Mouse (Mus musculus): ENCODE results near the gene Tm6sf2.

Tm6sf2 gene

DNA sequence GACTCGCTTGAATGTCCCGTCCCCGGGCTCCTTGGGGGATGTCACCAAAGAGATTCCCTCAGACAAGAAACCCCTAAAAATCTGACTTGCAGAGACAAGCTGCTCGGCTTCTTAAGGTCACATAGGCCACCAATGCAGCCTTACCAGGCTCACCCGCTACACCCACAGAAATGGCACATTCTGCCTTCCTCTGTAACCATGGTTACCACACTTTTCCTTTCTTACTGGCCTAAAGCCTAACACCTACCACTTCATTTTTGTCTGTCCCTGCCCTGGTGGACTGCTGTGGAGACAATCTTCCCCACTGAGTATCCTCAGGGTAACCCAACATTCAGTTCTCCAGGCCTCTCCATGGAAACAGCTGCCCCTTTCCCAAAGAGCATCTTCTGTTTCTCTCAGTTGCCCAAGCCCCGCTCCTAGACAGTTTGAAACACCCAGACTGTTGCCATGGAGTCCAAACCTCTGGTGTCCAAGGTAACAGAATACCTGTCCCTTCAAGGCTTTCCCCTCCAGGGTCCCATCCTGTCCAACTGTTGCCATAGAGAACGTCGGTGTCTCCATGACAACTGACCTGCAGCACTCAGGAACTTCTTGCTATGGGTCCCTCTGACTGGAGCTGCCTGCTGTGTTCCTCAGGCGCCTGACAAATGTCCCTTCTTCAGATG, 16.7 kb downstream of the Tm6sf2 start:
- no peak for DNase-seq (ENCODE audit: low read depth, low spot score)

- DNase-seq (ENCODE audit: low read depth, low spot score): no peak
These were observed 20.1 kb downstream of the Tm6sf2 start for GRCm38 (mm10) chr8:70092786-70093185.

DNA sequence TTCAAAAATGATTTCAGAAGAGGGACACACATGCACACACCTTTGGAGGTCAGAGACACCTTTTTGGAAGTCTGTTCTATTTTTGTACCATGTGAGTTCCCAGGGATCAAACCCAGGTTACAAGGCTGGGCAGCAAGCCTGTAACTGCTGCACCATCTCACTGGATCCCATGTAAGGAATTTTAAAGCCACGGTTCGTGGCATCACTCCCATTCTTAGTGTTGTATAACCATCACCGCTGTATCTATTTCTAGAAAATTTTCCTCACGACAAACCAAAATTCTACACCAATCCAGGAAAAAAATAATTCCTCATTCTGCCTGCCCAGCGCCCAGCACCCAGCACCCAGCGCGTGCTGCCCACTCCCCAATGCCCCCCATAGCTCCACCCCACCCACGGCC, 26.6 kb downstream of the Tm6sf2 start:
- DNase-seq (ENCODE audit: low read depth, low spot score): no peak

GRCm38 (mm10) chr8:70100241-70100640, 27.5 kb downstream of the Tm6sf2 start:
- no peak for DNase-seq (ENCODE audit: low read depth, low spot score)

DNA sequence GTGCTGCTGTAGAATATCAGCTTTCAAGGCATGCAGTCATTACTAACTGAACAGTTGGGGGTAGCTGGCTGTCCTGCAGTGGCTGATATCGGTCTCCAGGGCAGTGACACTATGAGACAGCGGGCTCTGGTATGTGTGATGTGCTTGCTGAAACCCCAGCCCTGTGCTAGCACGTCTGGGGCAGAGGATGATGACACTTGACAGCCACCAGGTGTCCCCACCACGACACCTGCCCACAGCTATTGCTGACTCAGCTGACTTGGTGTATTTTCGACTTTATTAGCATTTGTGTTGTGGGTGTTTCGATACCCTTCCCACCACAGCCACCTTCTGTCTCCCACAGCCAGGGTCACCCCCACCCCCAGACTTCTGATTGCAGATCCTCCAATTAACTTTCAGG, 31.8 kb downstream of the Tm6sf2 start:
- DNase-seq (ENCODE audit: low read depth, low spot score): no peak

- DNase-seq (ENCODE audit: low read depth, low spot score): no peak
These were observed 32.2 kb downstream of the Tm6sf2 start for GRCm38 (mm10) chr8:70104922-70105321.

DNA sequence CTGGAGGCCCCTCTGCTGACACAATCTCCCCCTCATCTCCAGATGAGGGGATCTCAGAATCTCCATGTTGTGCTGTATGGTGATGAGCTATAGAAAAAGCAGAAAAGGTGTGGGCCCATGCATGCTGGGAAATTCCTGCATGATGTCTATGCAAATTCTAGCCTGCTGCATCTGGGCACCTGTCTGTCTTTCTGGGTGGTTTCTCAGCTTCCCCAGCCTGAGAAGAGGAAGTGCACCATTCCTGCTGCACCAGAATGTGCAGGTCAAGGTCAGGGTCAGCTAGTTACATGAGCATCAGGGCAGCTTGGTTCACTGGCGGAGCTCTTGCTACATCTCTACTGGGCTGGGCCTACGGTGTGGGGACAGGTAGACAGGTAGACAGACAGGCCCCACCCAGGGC, 37.7 kb downstream of the Tm6sf2 start:
- no peak for DNase-seq (ENCODE audit: low read depth, low spot score)

GRCm38 (mm10) chr8:70111192-70111795, 38.6 kb downstream of the Tm6sf2 start:
- DNase-seq (ENCODE audit: low read depth, low spot score): no peak

GRCm38 (mm10) chr8:70112401-70113016, 39.8 kb downstream of the Tm6sf2 start:
- DNase-seq (ENCODE audit: low read depth, low spot score): no peak

- no peak for DNase-seq (ENCODE audit: low read depth, low spot score)
These were observed 41.8 kb downstream of the Tm6sf2 start for GRCm38 (mm10) chr8:70114488-70114887.

GRCm38 (mm10) chr8:70114892-70115291, 42.2 kb downstream of the Tm6sf2 start:
- DNase-seq (ENCODE audit: low read depth, low spot score): no peak

DNA sequence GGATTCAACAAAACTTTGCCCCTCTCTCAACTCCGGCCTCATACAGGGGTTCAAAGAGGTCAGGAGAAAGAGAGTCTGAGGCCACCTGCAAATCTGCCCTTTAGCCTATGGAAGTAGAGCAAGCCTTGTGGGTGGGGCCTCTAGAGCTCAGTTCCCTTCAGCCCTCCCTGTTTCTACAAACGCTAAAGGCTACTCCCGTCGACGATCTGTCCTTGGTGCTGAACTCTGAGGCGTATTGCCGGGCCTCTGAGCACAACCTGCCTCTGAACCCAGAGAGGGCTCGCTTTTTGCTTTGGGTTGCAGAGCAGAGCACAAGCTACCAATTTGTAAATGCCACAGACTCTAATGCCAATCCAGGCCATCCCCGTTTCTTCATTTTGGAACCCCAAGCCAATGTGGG, 44.9 kb downstream of the Tm6sf2 start:
- DNase-seq (ENCODE audit: low read depth, low spot score): no peak

- no peak for DNase-seq (ENCODE audit: low read depth, low spot score)
These were observed 46.3 kb downstream of the Tm6sf2 start for GRCm38 (mm10) chr8:70118726-70119700.

GRCm38 (mm10) chr8:70120667-70121066, 47.9 kb downstream of the Tm6sf2 start, which contains the start of gene Ncan:
Ncan (minus strand) TSS chr8:70120873.
- DNase-seq (ENCODE audit: low read depth, low spot score): peak; percentile 71

GRCm38 (mm10) chr8:70122863-70123262, 50.1 kb downstream of the Tm6sf2 start:
- DNase-seq (ENCODE audit: low read depth, low spot score): no peak

DNA sequence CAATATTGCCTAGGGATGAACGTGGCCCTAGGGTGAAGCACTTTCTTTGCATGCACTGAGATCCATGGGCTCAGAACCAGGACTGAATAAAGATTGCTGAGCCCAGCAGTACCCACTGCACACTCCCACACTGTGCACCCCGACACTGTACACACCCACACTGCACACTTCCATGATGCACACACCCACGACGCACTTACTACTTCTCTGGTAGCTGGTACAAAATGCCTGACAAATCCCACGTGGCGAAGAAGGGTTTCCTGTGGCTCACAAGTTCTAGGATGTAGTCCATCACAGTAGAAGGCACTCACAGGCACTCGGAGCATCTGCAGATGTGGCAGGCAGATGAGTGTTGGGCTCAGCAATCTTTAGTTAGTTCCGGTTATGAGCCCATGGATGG, 52.3 kb downstream of the Tm6sf2 start:
- no peak for DNase-seq (ENCODE audit: low read depth, low spot score)

- no peak for DNase-seq (ENCODE audit: low read depth, low spot score)
These were observed 55.7 kb downstream of the Tm6sf2 start for GRCm38 (mm10) chr8:70128435-70128834.

DNA sequence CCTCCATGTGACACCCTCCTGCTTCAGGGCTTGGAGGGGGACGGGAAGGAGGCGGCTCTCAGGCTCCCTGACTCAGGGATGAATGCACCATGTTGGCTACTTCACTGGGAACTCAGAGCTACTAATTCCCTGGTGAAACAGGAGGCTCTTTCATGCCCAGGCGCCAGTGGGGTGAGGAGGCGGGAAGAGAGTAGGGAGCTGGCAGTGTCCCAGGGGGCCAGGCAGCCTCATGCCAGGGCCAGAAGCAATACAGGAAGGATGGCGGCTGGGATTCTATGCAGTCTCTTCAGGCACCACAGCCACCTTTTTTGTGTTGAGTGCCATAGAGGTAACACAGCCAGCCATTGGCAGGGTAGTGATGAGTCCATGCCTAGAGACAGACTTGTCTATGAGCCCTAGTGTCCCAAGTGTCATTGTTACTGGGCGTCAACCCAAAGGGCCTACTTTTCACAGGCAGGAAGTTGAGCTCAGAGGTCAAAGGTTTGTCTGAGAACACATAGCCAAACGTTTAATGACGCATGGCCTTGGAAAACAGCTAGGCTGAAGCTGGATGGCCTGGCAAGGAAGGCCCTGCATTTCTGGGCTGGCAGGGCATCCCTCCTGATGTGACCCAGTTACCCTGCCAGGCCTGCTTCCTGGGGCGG, 56.7 kb downstream of the Tm6sf2 start:
- no peak for DNase-seq (ENCODE audit: low read depth, low spot score)

All from retina, postnatal 7 days (tissue).